Mouse (Mus musculus) heart, postnatal 0 days (tissue): ENCODE measurements around the gene Lysmd1. TPM values are rescaled to one million over a fixed set of nuclear protein-coding genes. Genes with fewer than 3 reads are reported as not detected.

Experiments used
- ATAC-seq: fragments of 200-750 bp; cut with Nextera tagmentation; 2 replicates; pipeline ENCODE4 v1.8.0; 2017; ENCODE audit warnings: low read depth, moderate number of reproducible peaks, moderate library complexity; ENCODE audit not compliant: insufficient read depth
- DNase-seq: peaks from one replicate; pipeline ENCODE4 v3.0.0-alpha.2; 2016; ENCODE audit warnings: low spot score
- H3K27ac ChIP-seq: fragments of 300-500 bp; sonication (generic); 2 replicates; pipeline ENCODE4 v1.5.1; 2014; ENCODE audit warnings: low read depth, mild to moderate bottlenecking
- H3K27me3 ChIP-seq: fragments of 300-500 bp; sonication (generic); 2 replicates; pipeline ENCODE4 v1.6.1; 2014; ENCODE audit warnings: low read length, mixed read lengths; ENCODE audit not compliant: control insufficient read depth, insufficient read depth
- H3K36me3 ChIP-seq: fragments of 300-500 bp; sonication (generic); replicated peaks from 2 replicates; pipeline ENCODE4 v1.6.1; 2014; ENCODE audit warnings: low read length, mixed read lengths; ENCODE audit not compliant: control insufficient read depth, insufficient read depth
- H3K4me1 ChIP-seq: fragments of 300-500 bp; sonication (generic); 2 replicates; pipeline ENCODE4 v1.6.1; 2014; ENCODE audit warnings: antibody characterized with exemption; ENCODE audit not compliant: control insufficient read depth, insufficient read depth
- H3K4me2 ChIP-seq: fragments of 300-500 bp; sonication (generic); 2 replicates; pipeline ENCODE4 v1.6.1; 2014; ENCODE audit warnings: low read depth, mild to moderate bottlenecking, low read length, moderate library complexity
- H3K4me3 ChIP-seq: fragments of 300-500 bp; sonication (generic); 2 replicates; pipeline ENCODE4 v1.5.1; 2014; ENCODE audit warnings: low read depth, low read length
- H3K9ac ChIP-seq: fragments of 300-500 bp; sonication (generic); replicated peaks from 2 replicates; pipeline ENCODE4 v1.6.1; 2014; ENCODE audit warnings: low read depth, low read length, mixed read lengths
- H3K9me3 ChIP-seq: fragments of 300-500 bp; sonication (generic); replicated peaks from 2 replicates; pipeline ENCODE4 v1.6.1; 2016; ENCODE audit warnings: low read length; ENCODE audit not compliant: control insufficient read depth
- CTCF ChIP-seq: IDR thresholded peaks from 2 replicates; pipeline ENCODE4 v1.5.1; 2016; ENCODE audit warnings: antibody characterized with exemption, control low read depth, low read depth
- EP300 ChIP-seq: IDR thresholded peaks from 2 replicates; pipeline ENCODE4 v1.6.1; 2016; ENCODE audit warnings: antibody characterized with exemption, low read depth
- WGBS: fragments of 180-500 bp; shearing (Covaris S2); extraction: QIAGEN DNeasy Blood & Tissue Kit; methylation state at CpG from one replicate; pipeline ENCODE4 v1.1.7; 2014; 5-methylcytosine and 5-hydroxymethylcytosine counted together
- polyA plus RNA-seq: library from polyadenylated mRNA; unstranded; fragments of >200 nt; fragmentation: Nextera tagmentation; extraction: Ambion mirVana; gene quantifications from 2 replicates; pipeline ENCODE4 v1.2.1, GENCODE M21; 2015
- total RNA-seq: library from RNA; depleted of rRNA; stranded (reverse); fragments of >200 nt; gene quantifications from 2 replicates; pipeline ENCODE4 v1.2.3, GENCODE M21; 2014; ENCODE audit warnings: low replicate concordance

Lysmd1 gene
- total and polyA plus RNA-seq, 2 experiments from 2014 or later, result 6.1 to 8.7 TPM

GRCm38 (mm10) chr3:95161041-95161551 lies 27.2 kb downstream of the Lysmd1 start:
- no peaks in the 10 kb centered on the region for H3K36me3 ChIP-seq
- H3K9ac ChIP-seq, result 0 out of 2 replicates have a peak overlapping the region, but pooled peaks have one; percentile 71
- peaks cover 38% of the 10 kb centered on the region for H3K4me1 ChIP-seq
- 5% methylated on average over 30 of the region's 30 CpGs for WGBS
- ATAC-seq (no peak), DNase-seq (no peak)
- no peak overlapping the region for H3K27ac ChIP-seq
- no peaks in the 10 kb centered on the region for H3K9me3 ChIP-seq
- H3K27me3 ChIP-seq, result peaks cover 11% of the 10 kb centered on the region; the same call in 1 of the 2 replicates
- peak overlapping the region; percentile 97 for H3K4me2 ChIP-seq
- H3K4me3 ChIP-seq, result peak overlapping the region; percentile 83
- TF ChIP-seq CTCF (no peak), EP300 (no peak)

DNA sequence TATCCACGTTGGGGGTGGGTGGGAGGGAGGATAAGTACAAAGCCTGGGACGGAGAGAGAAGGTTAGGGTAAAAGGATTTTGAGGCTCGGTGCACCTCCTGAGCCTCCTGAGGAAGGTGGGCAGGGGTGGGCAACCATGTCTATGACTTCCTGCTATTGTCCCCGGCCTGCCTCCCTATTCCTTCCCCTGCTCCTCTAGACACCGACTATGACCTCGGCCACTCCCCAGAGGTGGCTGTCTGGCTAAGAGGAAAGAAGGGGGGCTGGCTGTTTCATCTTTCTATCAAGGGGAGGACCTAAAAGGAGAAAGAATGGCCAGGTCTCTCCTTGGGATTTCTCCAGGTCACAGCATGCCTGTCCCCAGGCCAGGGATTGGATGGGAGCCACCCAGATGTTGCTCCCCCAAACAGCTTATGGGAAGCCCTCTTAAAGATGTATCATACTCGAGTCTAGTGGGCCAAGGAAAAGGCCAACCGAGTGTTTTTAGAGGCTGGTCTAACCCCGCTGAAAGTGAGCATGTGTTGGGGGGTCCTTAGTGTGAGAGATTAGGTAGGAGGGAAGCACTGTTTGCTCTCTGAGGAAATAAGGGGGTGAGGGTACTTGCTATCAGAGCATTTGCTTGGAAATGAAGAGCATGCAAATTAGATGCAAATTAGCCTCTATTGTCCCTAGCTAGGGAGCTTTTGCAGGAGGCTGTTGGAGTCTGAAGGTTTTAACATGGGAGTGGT lies 27.9 kb downstream of the Lysmd1 start:
- DNase-seq, result no peak
- no peaks in the 10 kb centered on the region for H3K36me3 ChIP-seq
- H3K27me3 ChIP-seq, result peaks cover 11% of the 10 kb centered on the region; the same call in 1 of the 2 replicates
- WGBS, result 30% methylated on average over 9 of the region's 9 CpGs
- TF ChIP-seq CTCF, result no peak
- TF ChIP-seq EP300, result no peak
- no peak overlapping the region for H3K27ac ChIP-seq
- H3K4me1 ChIP-seq, result peaks cover 38% of the 10 kb centered on the region
- H3K9ac ChIP-seq, result no peak overlapping the region
- no peak for ATAC-seq
- no peaks in the 10 kb centered on the region for H3K9me3 ChIP-seq
- peak overlapping the region; percentile 83 for H3K4me3 ChIP-seq
- H3K4me2 ChIP-seq, result peak overlapping the region; percentile 97

DNA sequence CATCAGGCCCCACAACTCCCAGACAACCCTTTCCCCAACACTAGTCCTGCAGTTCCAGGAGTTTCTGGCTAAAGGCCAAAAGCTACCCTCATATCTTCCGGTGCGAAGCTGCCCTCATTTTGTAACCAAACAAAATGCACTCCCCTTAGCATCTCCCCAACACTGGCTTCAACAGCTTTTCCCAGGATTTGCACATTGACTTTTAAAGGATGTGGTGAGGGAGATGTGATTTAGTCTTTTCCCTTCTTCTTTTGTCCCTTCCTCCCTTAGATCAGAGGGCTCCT lies 28.4 kb downstream of the Lysmd1 start:
- no peak for ATAC-seq
- Histone ChIP-seq H3K4me3 (no peak overlapping the region), H3K9me3 (no peaks in the 10 kb centered on the region), H3K4me1 (peaks cover 38% of the 10 kb centered on the region), H3K36me3 (no peaks in the 10 kb centered on the region), H3K27ac (no peak overlapping the region), H3K27me3 (peaks cover 8% of the 10 kb centered on the region; the same call in 1 of the 2 replicates), H3K4me2 (no peak overlapping the region), H3K9ac (no peak overlapping the region)
- DNase-seq, result no peak
- 34% methylated on average over 2 of the region's 2 CpGs for WGBS
- TF ChIP-seq CTCF, result no peak

- Histone ChIP-seq H3K9ac (no peak overlapping the region), H3K27me3 (peaks cover 12% of the 10 kb centered on the region; the same call in 1 of the 2 replicates), H3K27ac (no peak overlapping the region), H3K9me3 (no peaks in the 10 kb centered on the region), H3K4me2 (0 out of 2 replicates have a peak overlapping the region, but pooled peaks have one; percentile 6), H3K36me3 (no peaks in the 10 kb centered on the region), H3K4me1 (peaks cover 38% of the 10 kb centered on the region), H3K4me3 (no peak overlapping the region)
- no peak for ATAC-seq
- no peak for TF ChIP-seq CTCF
- no peak for TF ChIP-seq EP300
- WGBS, result 40% methylated on average over 11 of the region's 11 CpGs
- DNase-seq, result no peak
These were observed 29.7 kb downstream of the Lysmd1 start for GRCm38 (mm10) chr3:95163419-95164255.

GRCm38 (mm10) chr3:95164256-95164550 lies 30.3 kb downstream of the Lysmd1 start:
- no peak overlapping the region for H3K27ac ChIP-seq
- no peak for ATAC-seq
- no peaks in the 10 kb centered on the region for H3K36me3 ChIP-seq
- DNase-seq, result no peak
- TF ChIP-seq EP300 (no peak), CTCF (no peak)
- H3K9ac ChIP-seq, result no peak overlapping the region
- H3K9me3 ChIP-seq, result no peaks in the 10 kb centered on the region
- peaks cover 12% of the 10 kb centered on the region; the same call in 1 of the 2 replicates for H3K27me3 ChIP-seq
- WGBS, result 87% methylated on average over 5 of the region's 5 CpGs
- no peak overlapping the region for H3K4me3 ChIP-seq
- H3K4me1 ChIP-seq, result peaks cover 38% of the 10 kb centered on the region
- H3K4me2 ChIP-seq, result no peak overlapping the region
